Comparison of ENCODE assay signal across 1 mouse cellular context in the genomic region with DNA sequence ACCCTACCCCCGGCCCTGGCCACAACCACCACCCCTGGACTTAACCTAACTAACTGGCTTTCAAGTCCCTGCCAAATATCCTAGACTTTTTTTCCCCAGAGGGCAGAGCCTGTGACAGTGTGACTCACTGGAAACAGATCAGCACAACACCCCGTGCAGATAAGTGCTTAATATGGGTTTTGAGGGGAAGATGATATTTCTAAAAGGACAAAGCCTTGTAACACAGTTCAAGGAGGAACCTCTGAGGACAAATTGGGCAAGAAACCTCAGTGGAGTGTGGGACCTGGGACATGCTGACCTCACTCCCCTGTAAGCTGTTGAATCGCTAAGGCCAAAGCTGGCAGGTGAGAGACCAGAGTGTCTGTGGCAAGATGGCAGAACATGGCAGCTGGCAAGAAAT.
TF ChIP-seq lines count a peak whose summit lies in the region.

No protein-coding gene starts in this region.

TF ChIP-seq in MEL, 35 proteins besides CTCF, POLR2A, EP300 and RAD21:
- no peak for TF ChIP-seq BHLHE40 (IDR thresholded peaks at IDR 0.05; ENCODE audit: borderline replicate concordance, low read depth, low read length)
- TF ChIP-seq MXI1 (IDR thresholded peaks at IDR 0.05; ENCODE audit: low read depth, low read length): no peak
- TF ChIP-seq ZMIZ1 (IDR thresholded peaks at IDR 0.05; ENCODE audit: low read depth, low read length): no peak
- no peak for TF ChIP-seq HCFC1 (IDR thresholded peaks at IDR 0.05; ENCODE audit: low read depth, low read length)
- TF ChIP-seq MYC (IDR thresholded peaks at IDR 0.05; ENCODE audit: low read depth, low read length): no peak
- no peak for TF ChIP-seq POLR2AphosphoS5 (IDR thresholded peaks at IDR 0.05; ENCODE audit: borderline replicate concordance, low read depth, low read length)
- no peak for TF ChIP-seq POLR2AphosphoS2 (IDR thresholded peaks at IDR 0.05; ENCODE audit: low read length)
- no peak for TF ChIP-seq USF2 (IDR thresholded peaks at IDR 0.05; ENCODE audit: borderline replicate concordance in 1 of 2, insufficient read depth in 1 of 2, low read depth in 1 of 2, low read length in 2 of 2)
